Mouse (Mus musculus) bone marrow, adult 2 months (tissue): ENCODE data around the gene Antxr2. TPM values are rescaled to one million over a fixed set of nuclear protein-coding genes. Genes with fewer than 3 reads are reported as not detected.

Source experiments
- H3K27ac ChIP-seq: fragments of 200-500 bp; 2 replicates; pipeline ENCODE4 v1.5.1; 2012; ENCODE audit warnings: low read depth, mild to moderate bottlenecking, control low read depth, inconsistent platforms, low read length; ENCODE audit not compliant: control insufficient read depth, poor library complexity, insufficient read depth
- H3K4me1 ChIP-seq: fragments of 200-500 bp; 2 replicates; pipeline ENCODE4 v1.6.1; 2011; ENCODE audit warnings: low read length; ENCODE audit not compliant: control insufficient read depth, insufficient read depth
- H3K4me3 ChIP-seq: fragments of 200-500 bp; replicated peaks from 2 replicates; pipeline ENCODE3; 2011; ENCODE audit warnings: mild to moderate bottlenecking, low read depth, low read length, control low read depth; ENCODE audit not compliant: control insufficient read depth
- CTCF ChIP-seq: fragments of 200-500 bp; IDR thresholded peaks from 2 replicates; pipeline ENCODE4 v1.5.1; 2011; ENCODE audit warnings: low read length, control low read depth; ENCODE audit not compliant: control insufficient read depth, insufficient read depth
- POLR2A ChIP-seq: fragments of 200-500 bp; IDR thresholded peaks from 2 replicates; pipeline ENCODE4 v1.6.1; 2011; ENCODE audit warnings: low read depth, mild to moderate bottlenecking, control low read depth, low read length, borderline replicate concordance; ENCODE audit not compliant: control insufficient read depth
- WGBS: fragments of 180-500 bp; shearing (Covaris S2); methylation state at CpG from one replicate; pipeline ENCODE4 v1.1.7; 2018; 5-methylcytosine and 5-hydroxymethylcytosine counted together
- polyA plus RNA-seq: library from polyadenylated mRNA; stranded (reverse); fragments of >200 nt; gene quantifications from 2 replicates; pipeline ENCODE4 v1.2.4, GENCODE M21; 2011; ENCODE audit warnings: low replicate concordance; ENCODE audit not compliant: missing spikeins, insufficient read depth, insufficient read length

The Antxr2 gene
- polyA plus RNA-seq = 3.5 and 3.9 TPM in 2 replicates

- Histone ChIP-seq H3K4me1 (no peaks in the 10 kb centered on the region; the same call in 1 of the 2 replicates), H3K27ac (peak within 1 kb of the TSS; percentile 95), H3K4me3 (peak within 1 kb of the TSS; percentile 60)
- no peak for TF ChIP-seq CTCF
- TF ChIP-seq POLR2A = peak; percentile 43; the same call in 1 of the 2 replicates
- WGBS = 3% methylated on average over 57 of the region's 58 CpGs
These were observed at the start of gene Antxr2 for GRCm38 (mm10) chr5:98030902-98031641. TSS of gene Antxr2 (minus strand) at chr5:98031043.

- TF ChIP-seq POLR2A (no peak), CTCF (no peak)
- 62% methylated on average over 3 of the region's 3 CpGs for WGBS
- Histone ChIP-seq H3K4me1 (no peaks in the 10 kb centered on the region), H3K27ac (no peak overlapping the region), H3K4me3 (no peak overlapping the region)
These were observed 45.8 kb upstream of the Antxr2 start for GRCm38 (mm10) chr5:98076612-98077011.

DNA sequence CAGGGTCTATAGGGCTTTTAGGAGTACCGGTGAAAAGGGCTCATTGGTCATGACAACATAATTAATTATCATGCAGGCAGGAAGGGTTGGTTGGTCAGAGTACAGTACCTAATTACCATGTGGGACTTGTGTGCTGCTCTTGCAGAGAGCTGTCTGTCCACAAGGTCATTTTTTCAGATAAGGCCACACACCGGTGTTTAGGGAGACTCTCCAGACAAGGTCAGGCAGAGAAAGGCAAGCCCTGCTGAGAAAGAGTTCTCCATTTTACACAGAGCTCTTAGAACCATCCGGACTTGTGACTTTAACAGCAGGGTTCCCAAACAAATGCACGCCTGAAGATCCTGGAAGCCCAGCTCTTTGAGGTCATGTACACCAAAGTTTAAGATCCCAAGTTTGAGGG, 38.3 kb upstream of the Antxr2 start:
- H3K4me3 ChIP-seq = no peak overlapping the region
- no peaks in the 10 kb centered on the region for H3K4me1 ChIP-seq
- TF ChIP-seq POLR2A = no peak
- TF ChIP-seq CTCF = no peak
- 77% methylated on average over 4 of the region's 4 CpGs for WGBS
- H3K27ac ChIP-seq = no peak overlapping the region

DNA sequence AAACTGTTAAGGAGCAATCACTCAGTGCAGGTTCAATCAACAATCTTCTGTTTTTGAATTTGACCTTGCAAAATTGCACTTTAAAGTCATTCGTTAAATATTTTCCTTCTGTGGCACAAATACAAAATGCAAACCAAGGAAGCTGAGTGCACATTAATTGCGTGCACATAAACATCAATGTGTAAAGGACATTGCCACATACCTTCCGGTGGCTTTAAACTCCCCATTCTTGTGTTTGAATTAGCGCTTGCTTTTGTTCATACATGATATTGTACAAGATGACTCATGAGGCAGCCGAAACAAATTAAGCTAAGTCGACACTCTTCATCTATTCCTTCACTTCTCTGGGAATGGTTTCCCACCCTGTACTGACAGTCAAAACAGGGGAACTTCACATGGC, 24.4 kb upstream of the Antxr2 start:
- H3K4me1 ChIP-seq = peaks cover 2% of the 10 kb centered on the region; the same call in 1 of the 2 replicates
- 56% methylated on average over 6 of the region's 6 CpGs for WGBS
- no peak overlapping the region for H3K4me3 ChIP-seq
- no peak overlapping the region for H3K27ac ChIP-seq
- TF ChIP-seq CTCF (no peak), POLR2A (no peak)

DNA sequence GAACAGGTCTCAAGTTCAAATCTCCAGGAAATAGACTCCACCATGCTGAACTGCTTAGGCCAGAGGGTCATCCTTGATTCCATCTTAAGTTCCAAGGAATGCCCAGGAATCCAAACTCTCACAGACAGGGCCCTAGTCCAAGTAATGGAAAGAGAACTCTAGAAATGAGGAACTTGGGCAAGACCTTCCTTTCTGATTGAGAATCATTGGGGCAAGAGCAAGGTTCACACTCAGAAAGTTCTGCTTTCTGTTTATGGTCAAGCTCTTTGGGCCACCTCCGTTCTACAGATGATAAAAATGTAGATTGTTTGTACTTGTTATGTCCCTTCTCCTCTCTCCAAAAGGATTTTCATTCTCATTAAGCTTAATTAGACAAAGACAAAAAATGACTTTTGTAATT, 24.0 kb upstream of the Antxr2 start:
- no peak for TF ChIP-seq CTCF
- TF ChIP-seq POLR2A = no peak
- WGBS = 11% methylated on average over 1 of the region's 1 CpGs
- Histone ChIP-seq H3K27ac (no peak overlapping the region), H3K4me1 (peaks cover 2% of the 10 kb centered on the region; the same call in 1 of the 2 replicates), H3K4me3 (no peak overlapping the region)

GRCm38 (mm10) chr5:98034928-98035327, 4.1 kb upstream of the Antxr2 start:
- Histone ChIP-seq H3K4me1 (no peaks in the 10 kb centered on the region; the same call in 1 of the 2 replicates), H3K4me3 (no peak overlapping the region), H3K27ac (no peak overlapping the region)
- TF ChIP-seq CTCF = no peak
- no peak for TF ChIP-seq POLR2A
- 70% methylated on average over 2 of the region's 2 CpGs for WGBS

GRCm38 (mm10) chr5:98034207-98034606, 3.4 kb upstream of the Antxr2 start:
- TF ChIP-seq POLR2A (no peak), CTCF (no peak)
- no peaks in the 10 kb centered on the region; the same call in 1 of the 2 replicates for H3K4me1 ChIP-seq
- no peak overlapping the region for H3K27ac ChIP-seq
- 14% methylated on average over 2 of the region's 2 CpGs for WGBS
- no peak overlapping the region for H3K4me3 ChIP-seq

GRCm38 (mm10) chr5:98032803-98033420, 2.1 kb upstream of the Antxr2 start:
- Histone ChIP-seq H3K27ac (peak overlapping the region; percentile 29; the same call in 1 of the 2 replicates), H3K4me1 (no peaks in the 10 kb centered on the region; the same call in 1 of the 2 replicates), H3K4me3 (no peak overlapping the region)
- 11% methylated on average over 7 of the region's 7 CpGs for WGBS
- no peak for TF ChIP-seq CTCF
- no peak for TF ChIP-seq POLR2A
